16 mouse cellular contexts compared by ENCODE assay signal in the genomic region with DNA sequence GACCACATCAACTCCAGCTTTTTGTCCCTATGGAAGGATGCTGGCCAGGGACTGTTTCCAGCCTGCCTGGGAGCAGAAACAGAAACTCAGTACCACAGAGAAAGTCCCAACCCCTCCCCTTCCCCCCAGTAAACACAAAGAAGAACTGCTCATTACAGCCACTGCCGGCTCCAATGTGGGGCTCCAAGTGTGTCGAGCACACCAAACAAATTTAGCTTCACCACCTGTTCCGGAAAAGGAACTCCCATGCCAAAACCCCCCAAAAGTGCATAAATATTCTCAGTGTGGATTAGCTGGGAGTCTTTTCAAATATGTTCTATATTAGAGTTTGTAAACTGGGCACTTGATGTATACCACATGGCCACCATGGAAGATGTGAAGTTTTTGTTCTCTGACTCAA.
DNase-seq lines count a peak whose midpoint lies in the region; ATAC-seq and TF ChIP-seq lines count a peak whose summit lies in the region.
"Had no signal": no experiment of that assay in that cellular context is flagged by ENCODE, and none has a peak within 500 bp of the region (broad histone marks: within the 10 kb centered on the region; RNA-seq: fewer than 3 reads in every experiment).

No protein-coding gene starts in this region.

- H3K36me3 ChIP-seq in heart, embryonic 10.5 days, result no peaks in the 10 kb centered on the region
- no peaks in the 10 kb centered on the region for H3K36me3 ChIP-seq in heart, adult 2 months (ENCODE audit: control insufficient read depth, insufficient read depth, low read length)
- no peaks in the 10 kb centered on the region for H3K36me3 ChIP-seq in stomach, embryonic 14.5 days (ENCODE audit: control insufficient read depth, insufficient read depth, low read length)
- no peaks in the 10 kb centered on the region for H3K36me3 ChIP-seq in stomach, postnatal 0 days (ENCODE audit: control insufficient read depth, insufficient read depth, low read length)
- no peaks in the 10 kb centered on the region for H3K36me3 ChIP-seq in limb, embryonic 10.5 days
- H3K36me3 ChIP-seq: G1E had no signal

- no peak overlapping the region for H3K4me3 ChIP-seq in heart, embryonic 10.5 days
- no peak overlapping the region for H3K4me3 ChIP-seq in heart, adult 2 months
- no peak overlapping the region for H3K4me3 ChIP-seq in stomach, embryonic 14.5 days (ENCODE audit: low read depth, low read length)
- no peak overlapping the region for H3K4me3 ChIP-seq in stomach, postnatal 0 days (ENCODE audit: low read depth, low read length)
- no peak overlapping the region for H3K4me3 ChIP-seq in limb, embryonic 10.5 days

- H3K4me2 ChIP-seq in stomach, embryonic 14.5 days (replicated peaks; ENCODE audit: low read depth, low read length), result no peak overlapping the region
- no peak overlapping the region for H3K4me2 ChIP-seq in stomach, postnatal 0 days (replicated peaks; ENCODE audit: low read depth)
- H3K4me2 ChIP-seq: midbrain, embryonic 11.5 days had no signal

- no peaks in the 10 kb centered on the region for H3K9me3 ChIP-seq in heart, embryonic 10.5 days
- H3K9me3 ChIP-seq in stomach, embryonic 14.5 days (ENCODE audit: control insufficient read depth, low read depth, low read length), result no peaks in the 10 kb centered on the region
- no peaks in the 10 kb centered on the region for H3K9me3 ChIP-seq in stomach, postnatal 0 days (ENCODE audit: control insufficient read depth, low read length)
- no peaks in the 10 kb centered on the region for H3K9me3 ChIP-seq in limb, embryonic 10.5 days (replicated peaks)

- H3K27me3 ChIP-seq in heart, embryonic 10.5 days (ENCODE audit: insufficient read depth, poor library complexity, severe bottlenecking), result no peaks in the 10 kb centered on the region
- H3K27me3 ChIP-seq in heart, adult 2 months (ENCODE audit: control insufficient read depth, insufficient read depth, low read length), result no peaks in the 10 kb centered on the region
- no peaks in the 10 kb centered on the region for H3K27me3 ChIP-seq in stomach, embryonic 14.5 days (ENCODE audit: control insufficient read depth, insufficient read depth, low read length)
- H3K27me3 ChIP-seq in stomach, postnatal 0 days (ENCODE audit: control insufficient read depth, insufficient read depth, low read length), result no peaks in the 10 kb centered on the region
- no peaks in the 10 kb centered on the region for H3K27me3 ChIP-seq in limb, embryonic 10.5 days (ENCODE audit: low read depth, poor library complexity, severe bottlenecking)

- DNase-seq in heart, embryonic 10.5 days (ENCODE audit: low spot score), result peak; percentile 14
- DNase-seq in heart, adult 2 months, result no peak
- DNase-seq in stomach, postnatal 0 days (ENCODE audit: low spot score), result no peak
- peak; percentile 53 for DNase-seq in limb, embryonic 10.5 days (ENCODE audit: low spot score)
- no peak for DNase-seq in cerebellum, postnatal 4 days (ENCODE audit: low spot score in 2 of 2)
- DNase-seq in spleen, postnatal 14 days (ENCODE audit: low spot score in 2 of 2), result no peak
- DNase-seq: adrenal gland, postnatal 25 days; cerebellum, adult 11 months; heart, postnatal 4 days; kidney, adult 11 months; left cerebral cortex, postnatal 4 days; lung, postnatal 14 days; thymus, adult 2 months had no signal

- TF ChIP-seq POLR2A in heart, adult 2 months (IDR thresholded peaks at IDR 0.05; ENCODE audit: insufficient read depth, low read depth, low read length), result no peak

- peaks cover 15% of the 10 kb centered on the region; the same call in 1 of the 2 replicates for H3K4me1 ChIP-seq in heart, embryonic 10.5 days
- H3K4me1 ChIP-seq in heart, adult 2 months (ENCODE audit: control insufficient read depth, insufficient read depth, low read length), result no peaks in the 10 kb centered on the region
- H3K4me1 ChIP-seq in stomach, embryonic 14.5 days (ENCODE audit: control insufficient read depth, insufficient read depth, low read length), result peaks cover 19% of the 10 kb centered on the region; the same call in 1 of the 2 replicates
- H3K4me1 ChIP-seq in stomach, postnatal 0 days (replicated peaks; ENCODE audit: control insufficient read depth, insufficient read depth), result no peaks in the 10 kb centered on the region
- H3K4me1 ChIP-seq in limb, embryonic 10.5 days, result peaks cover 24% of the 10 kb centered on the region

- TF ChIP-seq EP300 in heart, adult 2 months (IDR thresholded peaks at IDR 0.05; ENCODE audit: insufficient read depth, low read depth, low read length), result no peak
- no peak for TF ChIP-seq EP300 in stomach, postnatal 0 days (optimal IDR thresholded peaks at IDR 0.05)

- H3K9ac ChIP-seq in heart, adult 2 months (ENCODE audit: low read depth, low read length), result no peak overlapping the region
- no peak overlapping the region for H3K9ac ChIP-seq in stomach, embryonic 14.5 days (replicated peaks; ENCODE audit: low read depth, low read length)
- no peak overlapping the region for H3K9ac ChIP-seq in stomach, postnatal 0 days (ENCODE audit: low read length)

- H3K27ac ChIP-seq in heart, embryonic 10.5 days, result no peak overlapping the region
- H3K27ac ChIP-seq in heart, adult 2 months, result no peak overlapping the region
- H3K27ac ChIP-seq in stomach, embryonic 14.5 days (ENCODE audit: low read length), result peak overlapping the region; percentile 67; the same call in 1 of the 2 replicates
- H3K27ac ChIP-seq in stomach, postnatal 0 days (replicated peaks), result no peak overlapping the region
- H3K27ac ChIP-seq in limb, embryonic 10.5 days, result peak overlapping the region; percentile 76

- intact Hi-C loops in heart, adult 2 months (cut with DNase I), result no loop called here

- 88% methylated on average over 3 of the region's 3 CpGs for WGBS in heart, embryonic 10.5 days
- 79% methylated on average over 3 of the region's 3 CpGs for WGBS in heart, adult 2 months
- 42% methylated on average over 3 of the region's 3 CpGs for WGBS in stomach, embryonic 14.5 days
- 38% methylated on average over 3 of the region's 3 CpGs for WGBS in stomach, postnatal 0 days
- WGBS in limb, embryonic 10.5 days, result 32% methylated on average over 3 of the region's 3 CpGs

- ATAC-seq in stomach, embryonic 14.5 days (ENCODE audit: insufficient number of reproducible peaks, insufficient read depth, low FRiP score, low read depth), result no peak
- no peak; the same call in 1 of the 2 replicates for ATAC-seq in stomach, postnatal 0 days (ENCODE audit: low FRiP score, low TSS enrichment)

- TF ChIP-seq CTCF in heart, adult 2 months (IDR thresholded peaks at IDR 0.05), result no peak
- no peak for TF ChIP-seq CTCF in stomach, postnatal 0 days (IDR thresholded peaks at IDR 0.05; ENCODE audit: low read depth)

- H3K79me2 ChIP-seq in heart, adult 2 months (replicated peaks; ENCODE audit: control insufficient read depth, insufficient read depth, low read length), result no peaks in the 10 kb centered on the region

Comparison
In these comparisons a context has a peak if more than half of its experiments do, and no peak if none do; other contexts are left out.
1. DNase-seq: peak in heart, embryonic 10.5 days (single experiment) and limb, embryonic 10.5 days (single experiment); none in heart, adult 2 months (0 of 2), stomach, postnatal 0 days (single experiment), cerebellum, postnatal 4 days (0 of 2) and spleen, postnatal 14 days (0 of 2).
2. H3K27ac ChIP-seq: peak in stomach, embryonic 14.5 days (single experiment) and limb, embryonic 10.5 days (single experiment); none in heart, embryonic 10.5 days (single experiment), heart, adult 2 months (single experiment) and stomach, postnatal 0 days (single experiment).